Mouse (Mus musculus): ENCODE measurements around the gene Med13l. TPM values are rescaled to one million over a fixed set of nuclear protein-coding genes. Genes with fewer than 3 reads are reported as not detected.

Med13l gene
- total and polyA plus RNA-seq, 3 experiments = 2.0 to 11.0 (median 10.1) TPM

DNA sequence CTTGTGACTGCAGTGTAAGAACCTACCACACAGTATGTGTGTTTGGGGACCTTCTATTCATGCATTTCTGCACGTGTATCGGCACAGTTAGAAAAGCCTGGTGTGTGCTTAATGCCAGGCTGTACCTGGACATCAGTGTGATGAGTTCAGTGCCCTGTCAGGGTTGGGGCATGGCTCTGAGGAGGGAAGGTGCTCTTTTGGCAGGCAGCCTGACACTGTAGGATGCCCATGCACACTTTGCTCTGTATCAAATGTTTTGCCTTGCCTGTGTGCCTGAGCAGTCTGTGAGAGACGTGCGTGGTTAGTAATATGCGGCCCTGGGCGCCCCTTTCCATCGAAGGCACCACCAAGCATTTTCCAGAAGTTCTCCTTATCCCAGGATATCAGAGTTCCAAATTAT, 136.6 kb downstream of the Med13l start:
- dilution Hi-C loops (cut with MboI; ENCODE audit: extremely low pct_ligation_motif_present, extremely low pct_unique_long_range_greater_than_20kb, low sequenced_read_pairs) = no loop called here
- Histone ChIP-seq H3K4me2 (ENCODE audit: insufficient read depth, low read depth, poor library complexity, severe bottlenecking) (no peak overlapping the region), H3K79me2 (replicated peaks; ENCODE audit: control insufficient read depth, extremely low read depth, insufficient read depth, poor library complexity, severe bottlenecking) (no peaks in the 10 kb centered on the region), H3K4me1 (ENCODE audit: control insufficient read depth in 1 of 2, insufficient read depth in 2 of 2) (peaks cover 5 to 39% of the 10 kb centered on the region in 2 experiments), H3K36me3 (replicated peaks in 1 of 2; ENCODE audit: control insufficient read depth in 1 of 2, insufficient read depth in 1 of 2, low read length in 1 of 2) (peaks cover 5 to 44% of the 10 kb centered on the region in 2 experiments), H3K4me3 (replicated peaks in 1 of 3; ENCODE audit: low read depth in 2 of 3, low read length in 2 of 3, poor library complexity in 1 of 3) (no peak overlapping the region), H3K9me3 (replicated peaks; ENCODE audit: low read length) (no peaks in the 10 kb centered on the region), H3K27ac (ENCODE audit: insufficient read depth, low read depth) (no peak overlapping the region), H3K27me3 (replicated peaks) (no peaks in the 10 kb centered on the region), H3K9ac (ENCODE audit: insufficient read depth, low read depth) (no peak overlapping the region)
- TF ChIP-seq USF1 (IDR thresholded peaks at IDR 0.05; ENCODE audit: low read depth, low read length) = no peak
- no peak for DNase-seq (ENCODE audit: extremely low read depth)
- in situ Hi-C loops (cut with MboI; ENCODE audit: low pct_ligation_motif_present, low pct_unique_long_range_greater_than_20kb, low sequenced_read_pairs) = no loop called here

DNA sequence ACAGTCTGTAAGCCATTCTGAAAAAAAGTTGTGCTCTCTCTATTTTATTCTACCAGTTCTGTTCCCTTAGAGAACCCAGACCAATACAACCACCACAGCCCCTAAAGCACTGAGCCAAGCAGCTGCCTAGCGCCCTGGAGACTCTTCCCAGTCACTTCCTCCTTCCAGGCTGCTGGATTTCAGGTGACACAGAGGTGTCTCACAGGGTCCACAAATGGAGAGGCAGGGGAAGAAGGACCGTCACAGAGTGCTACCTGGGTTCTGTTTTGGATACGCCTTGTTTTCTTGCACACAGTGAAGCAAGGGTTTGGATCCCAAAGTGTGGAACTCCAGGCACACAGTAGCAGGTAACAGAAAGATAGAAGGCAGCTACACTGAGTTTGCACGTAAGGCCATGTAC, 140.5 kb downstream of the Med13l start:
- H3K9ac ChIP-seq (ENCODE audit: insufficient read depth, low read depth) = no peak overlapping the region
- peaks cover 5 to 34% of the 10 kb centered on the region in 2 experiments for H3K36me3 ChIP-seq (replicated peaks in 1 of 2; ENCODE audit: control insufficient read depth in 1 of 2, insufficient read depth in 1 of 2, low read length in 1 of 2)
- H3K4me2 ChIP-seq (ENCODE audit: insufficient read depth, low read depth, poor library complexity, severe bottlenecking) = no peak overlapping the region
- dilution Hi-C loops (cut with MboI; ENCODE audit: extremely low pct_ligation_motif_present, extremely low pct_unique_long_range_greater_than_20kb, low sequenced_read_pairs) (no loop called here), in situ Hi-C loops (cut with MboI; ENCODE audit: low pct_ligation_motif_present, low pct_unique_long_range_greater_than_20kb, low sequenced_read_pairs) (no loop called here)
- no peaks in the 10 kb centered on the region for H3K9me3 ChIP-seq (replicated peaks; ENCODE audit: low read length)
- no peak for DNase-seq (ENCODE audit: extremely low read depth)
- TF ChIP-seq RAD21 (IDR thresholded peaks at IDR 0.05; ENCODE audit: low read depth, low read length) = no peak
- H3K27me3 ChIP-seq (replicated peaks) = no peaks in the 10 kb centered on the region
- H3K27ac ChIP-seq (ENCODE audit: insufficient read depth, low read depth) = no peak overlapping the region
- H3K4me3 ChIP-seq (replicated peaks in 1 of 3; ENCODE audit: low read depth in 2 of 3, low read length in 2 of 3, poor library complexity in 1 of 3) = no peak overlapping the region
- H3K4me1 ChIP-seq (ENCODE audit: control insufficient read depth in 1 of 2, insufficient read depth in 2 of 2) = peaks cover 5 to 62% of the 10 kb centered on the region in 2 experiments
- H3K79me2 ChIP-seq (replicated peaks; ENCODE audit: control insufficient read depth, extremely low read depth, insufficient read depth, poor library complexity, severe bottlenecking) = peaks cover 3% of the 10 kb centered on the region; the same call in 1 of the 2 replicates

DNA sequence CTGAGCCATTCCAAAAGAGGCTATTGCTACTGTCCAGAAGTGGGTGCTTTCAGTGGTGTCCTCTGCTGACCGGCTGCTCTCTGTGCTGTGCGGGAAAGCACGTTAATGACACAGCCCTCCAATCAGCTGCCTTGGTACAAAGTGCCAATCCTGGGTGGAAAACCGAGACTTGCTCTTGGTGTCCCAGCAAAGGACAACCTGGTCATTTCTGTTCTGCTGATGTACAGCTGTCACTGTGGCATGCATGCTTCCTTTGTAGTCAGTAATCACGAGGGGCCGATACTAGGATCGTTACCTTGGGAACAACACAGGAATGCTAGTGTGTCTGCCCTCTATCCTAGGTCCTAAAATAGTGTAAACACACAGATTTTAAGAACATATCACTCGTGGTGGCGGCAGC, 142.2 kb downstream of the Med13l start:
- H3K9me3 ChIP-seq (replicated peaks; ENCODE audit: low read length) = no peaks in the 10 kb centered on the region
- DNase-seq (ENCODE audit: extremely low read depth) = no peak
- TF ChIP-seq MAZ (IDR thresholded peaks at IDR 0.05; ENCODE audit: low read depth, low read length) (no peak), ZC3H11A (IDR thresholded peaks at IDR 0.05; ENCODE audit: low read depth, low read length) (no peak), TBP (conservative IDR thresholded peaks at IDR 0.05; ENCODE audit: low read depth, low read length) (no peak), RAD21 (IDR thresholded peaks at IDR 0.05; ENCODE audit: low read depth, low read length) (no peak), HCFC1 (IDR thresholded peaks at IDR 0.05; ENCODE audit: low read depth, low read length) (no peak), CHD1 (IDR thresholded peaks at IDR 0.05; ENCODE audit: low read depth, low read length) (no peak), POLR2AphosphoS2 (IDR thresholded peaks at IDR 0.05; ENCODE audit: low read depth, low read length) (no peak), ETS1 (conservative IDR thresholded peaks at IDR 0.05; ENCODE audit: low read depth, low read length) (no peak), E2F4 (IDR thresholded peaks at IDR 0.05; ENCODE audit: insufficient replicate concordance, low read depth, low read length) (no peak), CHD2 (IDR thresholded peaks at IDR 0.05; ENCODE audit: low read length) (no peak), TCF12 (IDR thresholded peaks at IDR 0.05; ENCODE audit: low read depth, low read length) (no peak), ZMIZ1 (IDR thresholded peaks at IDR 0.05; ENCODE audit: low read depth, low read length) (no peak), USF1 (IDR thresholded peaks at IDR 0.05; ENCODE audit: low read depth, low read length) (no peak), SIN3A (IDR thresholded peaks at IDR 0.05; ENCODE audit: low read length) (no peak), RCOR1 (conservative IDR thresholded peaks at IDR 0.05; ENCODE audit: low read depth, low read length) (no peak), MXI1 (IDR thresholded peaks at IDR 0.05; ENCODE audit: low read depth, low read length) (no peak), EP300 (IDR thresholded peaks at IDR 0.05; ENCODE audit: low read length) (no peak), IRF4 (IDR thresholded peaks at IDR 0.05; ENCODE audit: low read depth, low read length) (no peak)
- in situ Hi-C loops (cut with MboI; ENCODE audit: low pct_ligation_motif_present, low pct_unique_long_range_greater_than_20kb, low sequenced_read_pairs) = no loop called here
- H3K4me2 ChIP-seq (ENCODE audit: insufficient read depth, low read depth, poor library complexity, severe bottlenecking) = no peak overlapping the region
- no peak overlapping the region for H3K27ac ChIP-seq (ENCODE audit: insufficient read depth, low read depth)
- no peak overlapping the region for H3K4me3 ChIP-seq (replicated peaks in 1 of 3; ENCODE audit: low read depth in 2 of 3, low read length in 2 of 3, poor library complexity in 1 of 3)
- H3K9ac ChIP-seq (ENCODE audit: insufficient read depth, low read depth) = no peak overlapping the region
- peaks cover 0 to 63% of the 10 kb centered on the region in 2 experiments; a peak in 3 of 4 replicates for H3K4me1 ChIP-seq (ENCODE audit: control insufficient read depth in 1 of 2, insufficient read depth in 2 of 2)
- dilution Hi-C loops (cut with MboI; ENCODE audit: extremely low pct_ligation_motif_present, extremely low pct_unique_long_range_greater_than_20kb, low sequenced_read_pairs) = no loop called here
- H3K27me3 ChIP-seq (replicated peaks) = no peaks in the 10 kb centered on the region
- H3K36me3 ChIP-seq (replicated peaks in 1 of 2; ENCODE audit: control insufficient read depth in 1 of 2, insufficient read depth in 1 of 2, low read length in 1 of 2) = peaks cover 5 to 31% of the 10 kb centered on the region in 2 experiments
- peaks cover 3% of the 10 kb centered on the region; the same call in 1 of the 2 replicates for H3K79me2 ChIP-seq (replicated peaks; ENCODE audit: control insufficient read depth, extremely low read depth, insufficient read depth, poor library complexity, severe bottlenecking)
